Mouse (Mus musculus) T-helper 17 cell (primary cell): ENCODE measurements around the gene 1700025G04Rik.

Experiments
- in situ Hi-C, 2 experiments: fragments of 300-600 bp; cut with MboI, MseI; formaldehyde crosslinking; loops; 1 replicate in 1 of 2; 2 replicates in 1 of 2; pipeline ENCODE4 v1.15.1; 2025; ENCODE audit warnings: high pct_unique_total_duplicates in 2 of 2

Gene 1700025G04Rik

GRCm38 (mm10) chr1:152038086-152038485 is 51.8 kb downstream of the 1700025G04Rik start:
- in situ Hi-C loops: loop anchor here in 1 of 2 experiments (25.0 kb wide), 1 partner anchor 1274 kb away; no protein-coding TSS in a partner anchor

GRCm38 (mm10) chr1:152037589-152037988 is 52.3 kb downstream of the 1700025G04Rik start:
- in situ Hi-C loops: loop anchor here in 1 of 2 experiments (25.0 kb wide), 1 partner anchor 1275 kb away; no protein-coding TSS in a partner anchor

DNA sequence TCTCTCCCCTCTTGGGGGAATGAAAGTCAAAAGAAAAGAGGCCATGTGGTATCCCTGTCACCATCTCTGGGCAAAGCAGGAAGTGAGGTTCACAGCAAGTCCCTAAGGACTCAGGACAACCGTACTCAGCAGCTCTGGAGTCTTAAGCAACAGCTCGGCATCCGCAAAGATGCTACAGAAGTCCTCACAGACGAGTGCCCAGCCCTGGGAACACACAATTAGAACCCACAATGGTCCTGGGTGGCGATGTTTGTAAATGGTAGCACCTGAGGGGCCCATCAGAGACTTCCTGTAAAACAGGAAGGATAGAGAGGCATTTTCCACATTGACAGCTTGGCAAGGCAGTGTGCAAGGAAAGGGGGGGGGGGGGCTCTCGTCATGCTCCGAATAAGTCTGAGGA is 55.2 kb downstream of the 1700025G04Rik start:
- in situ Hi-C loops: loop anchor here in 1 of 2 experiments (25.0 kb wide), 1 partner anchor 1278 kb away; no protein-coding TSS in a partner anchor

DNA sequence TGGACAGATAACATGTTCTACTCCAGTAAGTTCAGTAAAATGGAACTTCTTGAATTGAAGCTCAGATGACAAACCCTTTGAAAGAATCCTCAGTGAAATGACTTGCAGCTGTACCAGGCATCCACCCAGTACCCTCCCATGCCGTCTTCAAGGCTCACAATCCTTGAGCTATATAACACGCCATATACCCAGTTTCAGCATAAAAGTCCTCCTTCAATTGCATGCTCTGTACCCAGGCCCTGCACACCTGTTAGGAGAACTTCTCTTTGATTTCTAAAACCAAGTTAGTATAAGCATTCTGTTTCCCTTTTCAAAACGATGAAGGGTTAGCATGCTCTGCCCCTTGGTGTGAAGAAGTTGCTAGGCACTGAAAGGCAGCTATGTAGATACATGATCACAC is 56.2 kb downstream of the 1700025G04Rik start:
- in situ Hi-C loops: loop anchor here in 1 of 2 experiments (25.0 kb wide), 1 partner anchor 1279 kb away; no protein-coding TSS in a partner anchor

DNA sequence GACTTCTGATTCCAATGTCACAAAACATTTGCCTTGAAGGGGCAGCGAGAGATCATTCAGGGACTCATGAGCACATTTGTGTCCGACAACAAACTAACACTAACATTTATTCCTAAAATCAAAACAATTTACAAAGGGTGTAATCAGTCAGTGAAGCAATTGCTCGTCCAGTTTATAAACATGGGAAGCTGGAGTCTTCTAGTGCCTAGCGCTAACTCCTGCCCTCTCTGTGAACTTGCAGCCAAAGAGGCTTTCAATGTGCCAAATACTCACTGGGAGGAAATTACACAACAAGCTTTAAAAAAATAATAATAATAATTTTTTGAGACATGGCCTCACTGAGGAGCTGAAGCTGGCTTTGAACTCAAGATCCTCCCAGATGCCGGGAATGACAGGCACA is 57.8 kb downstream of the 1700025G04Rik start:
- in situ Hi-C loops: loop anchor here in 1 of 2 experiments (25.0 kb wide), 1 partner anchor 1280 kb away; no protein-coding TSS in a partner anchor

DNA sequence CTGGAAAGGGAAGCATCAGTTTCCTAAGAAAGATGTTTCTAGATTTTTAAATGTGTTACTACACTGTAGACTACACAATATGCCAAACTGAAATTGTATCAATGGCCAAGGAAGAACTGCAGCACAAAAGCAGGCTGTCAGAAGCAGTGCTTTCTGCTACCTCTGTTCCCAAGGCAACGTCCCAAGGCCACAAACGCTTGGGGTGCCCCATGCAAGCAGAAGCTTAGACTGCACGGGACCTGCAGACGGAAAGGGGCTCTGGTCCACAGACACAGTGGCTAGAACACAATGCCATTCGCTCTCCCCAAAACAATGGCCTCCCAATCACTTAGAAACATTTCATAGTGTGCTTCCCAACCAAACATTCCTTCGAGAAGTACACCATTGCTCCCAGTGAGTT is 59.4 kb downstream of the 1700025G04Rik start:
- in situ Hi-C loops: loop anchor here in 1 of 2 experiments (25.0 kb wide), 1 partner anchor 1282 kb away; no protein-coding TSS in a partner anchor

DNA sequence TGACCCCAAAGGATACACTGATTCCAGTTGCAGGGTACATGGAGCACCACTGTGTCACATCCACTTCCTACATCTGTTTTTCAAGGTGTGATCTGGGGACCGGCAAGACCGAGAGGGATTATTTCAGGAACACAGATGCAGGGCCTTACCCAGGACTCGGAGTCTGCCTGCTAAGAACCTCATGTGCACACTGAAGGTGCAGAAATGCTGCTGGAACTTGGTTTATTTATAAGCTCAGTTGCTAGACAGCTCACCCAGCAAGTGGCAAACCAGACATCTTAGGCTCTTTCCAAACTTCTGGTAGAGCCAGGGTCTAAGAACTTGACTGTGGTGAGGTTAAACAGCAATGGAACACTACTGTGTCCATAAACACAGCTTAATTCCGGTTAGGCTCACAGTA is 61.2 kb downstream of the 1700025G04Rik start:
- in situ Hi-C loops: loop anchor here in 1 of 2 experiments (10.0 to 25.0 kb wide), 3 partner anchors 1284 to 1876 kb away; partner anchors contain the start of gene Teddm2

GRCm38 (mm10) chr1:152026762-152027161 is 63.2 kb downstream of the 1700025G04Rik start:
- in situ Hi-C loops: loop anchor here in 1 of 2 experiments (10.0 to 25.0 kb wide), 3 partner anchors 1286 to 1878 kb away; partner anchors contain the start of gene Teddm2

GRCm38 (mm10) chr1:152025308-152025707 is 64.6 kb downstream of the 1700025G04Rik start:
- in situ Hi-C loops: loop anchor here in 1 of 2 experiments (10.0 to 25.0 kb wide), 3 partner anchors 1287 to 1879 kb away; partner anchors contain the start of gene Teddm2

GRCm38 (mm10) chr1:152024019-152024787 is 65.7 kb downstream of the 1700025G04Rik start:
- in situ Hi-C loops: loop anchor here in 1 of 2 experiments (10.0 kb wide), 2 partner anchors 1731 to 1881 kb away; partner anchors contain the start of gene Teddm2

DNA sequence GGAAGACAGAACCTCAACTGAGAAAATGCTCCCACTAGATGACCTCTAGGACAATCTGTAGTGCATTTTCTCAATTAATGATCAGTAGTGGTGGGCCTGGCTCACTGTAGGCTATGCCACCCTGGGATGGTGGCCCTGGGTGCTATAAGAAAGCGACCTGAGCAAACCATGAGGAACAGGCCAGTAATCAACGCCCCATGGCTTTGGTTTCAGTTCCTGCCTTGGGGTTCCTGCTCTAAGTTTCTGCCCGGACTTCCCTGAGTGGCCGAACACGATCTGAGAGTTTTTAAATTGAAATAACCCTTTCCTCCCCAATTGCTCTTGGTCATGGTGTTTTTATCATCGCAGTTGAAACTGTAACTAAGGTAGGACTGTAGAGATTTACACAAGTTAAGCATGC is 69.1 kb downstream of the 1700025G04Rik start:
- in situ Hi-C loops: loop anchor here in 1 of 2 experiments (10.0 kb wide), 2 partner anchors 1734 to 1884 kb away; partner anchors contain the start of gene Teddm2

DNA sequence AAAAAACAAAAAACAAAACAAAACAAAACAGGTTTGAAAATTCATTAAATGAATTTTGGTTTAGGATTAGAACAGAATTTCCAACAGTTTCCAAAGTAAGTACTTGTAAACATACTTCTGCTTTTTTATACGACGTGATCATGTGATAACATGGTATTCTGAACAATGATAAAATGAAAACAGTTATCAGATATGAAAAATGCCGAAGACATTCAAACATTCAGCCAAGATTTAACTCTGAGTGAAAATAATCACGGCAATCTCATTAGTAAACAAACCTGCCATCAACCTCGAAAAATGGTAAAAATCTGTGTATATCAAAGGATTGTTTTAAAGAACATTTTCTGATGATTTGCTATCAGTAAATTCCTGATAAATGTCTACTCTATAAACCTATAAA is 69.9 kb downstream of the 1700025G04Rik start:
- in situ Hi-C loops: loop anchor here in 1 of 2 experiments (10.0 kb wide), 2 partner anchors 1735 to 1885 kb away; partner anchors contain the start of gene Teddm2

DNA sequence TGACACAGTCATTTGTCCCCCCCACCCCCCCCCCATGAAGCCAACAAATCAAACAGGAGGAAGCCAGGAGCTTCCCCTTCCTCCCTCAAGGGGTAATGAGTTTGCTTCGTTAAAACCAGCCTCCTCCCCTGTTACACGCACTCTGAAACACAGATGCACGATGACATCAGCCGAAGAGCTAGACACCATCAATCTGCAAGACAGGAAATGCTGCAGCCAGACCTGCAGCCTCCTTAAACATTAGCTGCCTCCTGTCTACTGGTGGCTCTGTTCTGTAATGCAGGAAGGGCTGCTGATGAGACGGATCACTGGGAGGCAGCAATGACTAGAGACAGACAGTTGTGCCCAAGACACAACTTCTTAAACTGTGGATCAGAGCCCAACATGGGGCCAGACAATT is 70.7 kb downstream of the 1700025G04Rik start:
- in situ Hi-C loops: loop anchor here in 1 of 2 experiments (10.0 kb wide), 1 partner anchor 834 kb away; the partner anchor contains the start of gene Gm47985

GRCm38 (mm10) chr1:152018322-152018721 is 71.6 kb downstream of the 1700025G04Rik start:
- in situ Hi-C loops: loop anchor here in 1 of 2 experiments (10.0 kb wide), 1 partner anchor 834 kb away; the partner anchor contains the start of gene Gm47985

GRCm38 (mm10) chr1:152016663-152017062 is 73.3 kb downstream of the 1700025G04Rik start:
- in situ Hi-C loops: loop anchor here in 1 of 2 experiments (10.0 kb wide), 1 partner anchor 832 kb away; the partner anchor contains the start of gene Gm47985

- in situ Hi-C loops: loop anchor here in 1 of 2 experiments (10.0 kb wide), 1 partner anchor 831 kb away; the partner anchor contains the start of gene Gm47985
These were observed 74.3 kb downstream of the 1700025G04Rik start for GRCm38 (mm10) chr1:152015555-152016125.

- in situ Hi-C loops: loop anchor here in 1 of 2 experiments (10.0 kb wide), 1 partner anchor 827 kb away; the partner anchor contains the start of gene Gm47985
These were observed 78.2 kb downstream of the 1700025G04Rik start for GRCm38 (mm10) chr1:152011741-152012140.

- in situ Hi-C loops: loop anchor here in 1 of 2 experiments (10.0 kb wide), 1 partner anchor 826 kb away; the partner anchor contains the start of gene Gm47985
These were observed 79.5 kb downstream of the 1700025G04Rik start for GRCm38 (mm10) chr1:152010251-152010980.

GRCm38 (mm10) chr1:152008473-152008991 is 81.4 kb downstream of the 1700025G04Rik start:
- in situ Hi-C loops: loop anchor here in 1 of 2 experiments (5.0 kb wide), 1 partner anchor 79 kb away; no protein-coding TSS in a partner anchor

- in situ Hi-C loops: loop anchor here in 1 of 2 experiments (5.0 kb wide), 1 partner anchor 81 kb away; no protein-coding TSS in a partner anchor
These were observed 83.4 kb downstream of the 1700025G04Rik start for GRCm38 (mm10) chr1:152006529-152006928.
